Mouse (Mus musculus) heart, adult 8-10 months (tissue): Measurements from ENCODE around the gene Ddx39b. TPM values are rescaled to one million over a fixed set of nuclear protein-coding genes. Genes with fewer than 3 reads are reported as not detected.

Source experiments
- DNase-seq: peaks from one replicate; pipeline ENCODE4 v3.0.0; 2022; ENCODE audit warnings: low spot score
- total RNA-seq, 4 experiments: library from RNA; stranded (reverse); gene quantifications; 2 replicates each; pipeline ENCODE4 v1.2.4; 2022

Gene Ddx39b
- total RNA-seq, result 10 to 100 TPM; 76.7 to 92.1 (median 86.6) TPM

DNA sequence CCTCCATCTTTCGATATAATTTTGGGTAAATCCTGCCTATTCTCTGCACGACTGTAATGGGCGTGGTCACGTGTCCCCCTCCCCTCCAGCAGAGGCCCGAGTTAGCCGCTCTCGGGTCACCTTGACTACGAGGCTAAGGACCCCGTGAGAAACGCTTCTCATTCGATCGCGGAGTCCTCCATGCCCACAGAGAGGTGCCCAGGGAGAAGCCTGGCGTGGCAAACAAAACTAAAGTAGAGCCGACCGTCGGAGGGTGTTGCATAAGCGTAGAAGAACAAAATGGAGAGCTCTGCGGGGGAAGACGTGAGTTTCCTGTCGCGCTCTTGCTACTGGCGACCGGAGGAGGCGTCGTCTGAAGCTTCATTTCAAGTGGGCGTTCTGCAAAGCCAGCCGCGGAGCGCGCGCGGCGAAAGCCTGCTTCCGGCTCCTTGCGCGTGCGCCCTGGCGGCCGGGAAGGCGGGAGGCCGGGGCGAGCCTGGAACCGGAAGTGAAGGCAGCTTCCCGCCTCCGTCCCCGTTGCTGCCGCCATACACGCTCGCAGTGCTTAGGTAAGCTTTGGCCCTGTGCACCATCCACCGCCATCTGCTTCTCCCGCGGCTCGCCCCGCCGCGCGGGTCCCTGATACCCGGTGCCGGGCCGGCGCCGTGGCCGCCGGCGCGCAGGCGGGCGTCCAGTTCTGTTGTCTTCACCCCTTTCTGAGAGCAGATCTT lies at the start of gene Ddx39b:
Gene Ddx39b, plus strand, starts transcription at position 442 of the 710 bp plus-strand sequence.
- peak; percentile 93 for DNase-seq

DNA sequence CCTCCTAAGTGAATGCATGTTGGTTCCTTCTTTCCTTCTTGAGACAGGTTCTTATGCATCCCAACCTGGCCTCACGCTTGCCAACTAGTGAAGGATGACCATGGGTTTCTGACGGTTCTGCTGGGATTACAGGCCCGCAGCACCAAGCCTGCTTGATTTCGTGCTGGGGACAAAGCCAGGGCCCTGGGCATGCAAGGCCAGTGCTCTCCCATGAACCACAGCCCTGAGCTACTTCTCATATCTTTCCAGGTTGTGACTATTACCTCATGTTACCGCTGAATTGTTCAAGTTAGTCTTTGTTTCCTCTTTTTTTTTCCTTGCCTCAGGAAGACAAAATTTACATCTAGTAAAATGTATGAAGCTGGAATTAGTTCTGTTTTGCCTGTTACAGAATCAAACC lies 48.6 kb upstream of the Ddx39b start:
- DNase-seq, result no peak

GRCm38 (mm10) chr17:35193881-35194843 lies 47.4 kb upstream of the Ddx39b start, which contains the start of gene Ltb:
TSS of gene Ltb (plus strand) at chr17:35194439.
- no peak for DNase-seq

- DNase-seq, result no peak
These were observed 46.5 kb upstream of the Ddx39b start for GRCm38 (mm10) chr17:35194844-35195630.

DNA sequence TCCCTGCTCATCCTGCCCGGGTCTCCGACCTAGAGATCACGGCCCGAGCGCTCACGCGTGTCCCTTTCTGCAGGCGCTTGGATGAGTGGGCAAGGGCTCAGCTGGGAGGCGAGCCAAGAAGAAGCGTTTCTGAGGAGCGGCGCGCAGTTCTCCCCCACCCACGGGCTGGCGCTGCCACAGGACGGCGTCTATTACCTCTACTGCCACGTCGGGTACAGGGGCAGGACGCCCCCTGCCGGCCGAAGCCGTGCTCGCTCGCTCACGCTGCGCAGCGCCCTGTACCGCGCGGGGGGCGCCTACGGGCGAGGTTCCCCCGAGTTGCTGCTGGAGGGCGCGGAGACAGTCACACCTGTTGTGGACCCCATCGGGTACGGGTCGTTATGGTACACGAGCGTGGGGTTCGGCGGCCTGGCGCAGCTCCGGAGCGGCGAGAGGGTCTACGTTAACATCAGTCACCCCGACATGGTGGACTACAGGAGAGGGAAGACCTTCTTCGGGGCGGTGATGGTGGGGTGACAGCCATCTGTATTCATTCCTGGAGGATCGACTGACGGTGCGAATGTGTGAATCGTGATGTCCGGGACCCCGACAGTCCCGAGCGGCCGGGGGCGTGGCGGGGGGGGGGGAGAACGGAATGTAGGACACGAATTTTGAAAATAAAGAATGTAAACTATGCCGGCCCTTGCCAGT lies 45.8 kb upstream of the Ddx39b start:
- no peak for DNase-seq

DNA sequence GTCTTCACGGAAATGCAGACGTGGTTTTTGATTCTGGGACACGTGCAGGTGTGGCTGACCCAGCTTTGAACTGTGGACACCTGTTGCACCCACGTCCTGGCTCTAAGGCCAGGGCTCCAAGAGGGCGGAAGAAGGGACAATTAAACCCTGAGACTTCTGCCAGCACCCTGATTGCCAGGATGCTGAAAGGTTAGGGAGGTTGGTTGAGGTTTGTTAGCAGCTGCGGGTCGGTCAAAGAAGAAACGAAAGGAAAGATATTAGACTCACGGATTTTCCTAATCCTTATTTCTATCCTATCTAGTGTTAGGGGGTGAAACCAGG lies 45.3 kb upstream of the Ddx39b start:
- no peak for DNase-seq

- DNase-seq, result no peak
These were observed 44.4 kb upstream of the Ddx39b start for GRCm38 (mm10) chr17:35197126-35197525.

GRCm38 (mm10) chr17:35198029-35198428 lies 43.5 kb upstream of the Ddx39b start:
- no peak for DNase-seq

DNA sequence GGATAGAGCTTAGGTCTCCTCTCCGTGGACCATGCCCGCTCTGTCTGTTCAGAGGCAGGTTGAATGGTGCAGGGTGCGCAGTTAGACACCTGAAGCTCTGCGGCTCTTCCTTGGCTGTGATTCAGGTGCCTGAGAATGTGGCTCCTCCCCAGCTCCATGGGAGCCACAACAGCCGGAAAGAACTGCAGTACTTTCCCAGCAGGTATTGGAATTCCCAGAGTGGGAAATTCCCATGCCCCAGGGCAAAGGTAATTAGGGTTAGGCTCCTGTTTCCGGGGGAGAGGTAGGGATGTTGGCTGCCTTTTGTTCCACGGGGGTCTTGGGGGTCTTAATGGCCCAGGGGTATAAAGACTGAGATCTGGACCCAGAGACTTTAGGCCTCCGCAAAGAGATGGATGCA lies 42.6 kb upstream of the Ddx39b start:
- no peak for DNase-seq

- DNase-seq, result no peak
These were observed 41.1 kb upstream of the Ddx39b start for GRCm38 (mm10) chr17:35200398-35200797.

DNA sequence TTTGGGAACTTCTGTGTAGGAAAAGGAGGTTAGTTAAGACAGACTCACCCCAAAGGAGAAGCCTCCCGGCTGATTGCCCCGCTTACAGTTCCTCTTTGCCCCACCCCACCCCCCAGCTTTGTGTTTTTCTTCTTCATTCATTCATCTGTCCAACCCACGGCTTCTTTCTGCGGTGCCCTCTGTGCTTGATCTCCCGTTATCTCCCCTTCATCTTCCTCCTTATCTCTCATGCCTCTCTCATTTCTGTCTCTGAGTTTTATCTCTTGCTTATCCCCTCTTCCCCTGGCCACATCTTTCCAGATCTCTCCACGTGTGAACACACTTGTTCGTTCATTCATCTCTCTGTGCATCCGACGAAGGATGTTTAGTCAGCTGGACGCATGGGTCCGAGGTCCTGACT lies 40.4 kb upstream of the Ddx39b start:
- no peak for DNase-seq

- peak; percentile 84 for DNase-seq
These were observed 39.8 kb upstream of the Ddx39b start, which contains the start of gene Tnf for GRCm38 (mm10) chr17:35201787-35202186. TSS of gene Tnf (minus strand) at chr17:35202007.

DNA sequence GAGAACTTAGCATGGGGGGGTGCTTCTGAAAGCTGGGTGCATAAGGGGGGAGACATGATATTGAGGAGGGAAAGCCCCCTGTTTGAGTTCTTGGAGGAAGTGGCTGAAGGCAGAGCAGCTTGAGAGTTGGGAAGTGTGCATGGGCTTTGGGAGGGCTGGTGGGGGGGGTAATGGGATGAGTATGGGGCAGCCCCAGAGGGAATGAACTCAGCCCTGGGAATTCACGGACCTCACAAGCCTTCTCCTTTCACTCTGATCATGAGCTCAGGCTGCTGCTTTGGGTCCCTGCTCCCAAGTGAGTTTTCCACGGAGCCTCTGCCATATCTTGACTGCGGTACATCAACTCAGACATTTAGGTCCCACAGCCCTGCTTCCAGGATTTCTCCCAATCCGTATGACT lies 39.1 kb upstream of the Ddx39b start:
- DNase-seq, result no peak

DNA sequence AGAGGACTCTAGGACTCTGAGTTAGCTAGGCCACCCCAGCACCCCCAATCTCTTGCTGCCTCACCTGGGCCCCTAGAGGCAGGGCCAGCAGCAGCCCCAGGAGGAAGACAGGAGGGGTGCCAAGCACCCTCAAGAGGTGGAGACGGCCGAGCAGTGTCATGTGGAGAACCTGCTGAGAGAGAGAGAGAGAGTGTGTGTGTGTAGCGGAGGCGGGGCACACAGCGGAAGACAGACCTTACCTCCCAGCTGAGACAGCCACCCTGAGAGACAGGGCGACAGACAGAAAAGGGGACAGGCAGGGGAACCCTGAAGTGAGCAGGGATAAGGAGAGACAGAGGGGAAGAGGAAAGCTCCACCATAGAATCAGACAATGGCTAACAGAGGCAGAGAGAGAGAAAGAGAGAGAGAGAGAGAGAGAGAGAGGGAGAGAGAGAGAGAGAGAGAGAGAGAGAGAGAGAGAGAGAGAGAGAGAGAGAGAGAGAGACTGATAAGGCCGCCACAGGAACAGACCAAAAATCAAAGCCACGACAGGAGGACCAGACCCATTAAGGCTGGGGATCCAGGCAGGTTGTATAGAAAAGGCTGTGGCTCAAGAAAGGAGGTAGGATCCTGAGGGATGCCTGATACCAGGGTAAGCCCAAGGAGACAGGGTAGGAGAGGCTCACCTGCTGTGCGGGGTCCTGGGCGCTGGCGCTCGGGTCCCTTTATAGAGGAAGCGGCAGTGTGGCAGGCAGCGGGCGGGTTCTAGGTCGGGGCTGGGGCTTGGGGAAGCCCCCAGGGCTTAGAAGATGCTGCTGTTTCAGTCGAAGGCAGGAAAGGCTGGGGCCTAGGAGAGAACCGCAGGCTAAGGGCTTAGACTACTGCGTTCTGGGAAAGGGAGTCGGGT lies 36.8 kb upstream of the Ddx39b start, which contains the start of gene Lta:
Gene Lta, minus strand, starts transcription at position 858 of the 886 bp plus-strand sequence.
- no peak for DNase-seq

DNA sequence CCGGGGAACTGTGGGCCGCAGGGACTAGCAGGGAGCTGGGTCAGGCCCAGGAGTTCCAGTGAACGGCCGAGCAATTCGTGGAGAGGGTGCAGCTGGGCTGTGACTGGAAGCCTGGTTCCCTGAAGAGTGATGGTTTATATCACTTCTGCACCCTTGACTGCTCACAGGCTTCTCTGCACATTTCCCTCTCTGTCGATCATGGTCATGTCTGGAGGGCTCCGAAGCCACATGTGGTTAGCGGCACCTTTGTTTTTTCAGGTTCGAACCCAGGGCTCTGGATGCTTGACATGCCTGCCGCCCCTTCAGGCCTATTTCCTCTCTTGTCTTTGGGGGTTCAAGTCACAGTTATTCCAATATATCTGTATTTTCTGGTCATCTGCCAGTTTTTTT lies 36.2 kb upstream of the Ddx39b start:
- no peak for DNase-seq

DNA sequence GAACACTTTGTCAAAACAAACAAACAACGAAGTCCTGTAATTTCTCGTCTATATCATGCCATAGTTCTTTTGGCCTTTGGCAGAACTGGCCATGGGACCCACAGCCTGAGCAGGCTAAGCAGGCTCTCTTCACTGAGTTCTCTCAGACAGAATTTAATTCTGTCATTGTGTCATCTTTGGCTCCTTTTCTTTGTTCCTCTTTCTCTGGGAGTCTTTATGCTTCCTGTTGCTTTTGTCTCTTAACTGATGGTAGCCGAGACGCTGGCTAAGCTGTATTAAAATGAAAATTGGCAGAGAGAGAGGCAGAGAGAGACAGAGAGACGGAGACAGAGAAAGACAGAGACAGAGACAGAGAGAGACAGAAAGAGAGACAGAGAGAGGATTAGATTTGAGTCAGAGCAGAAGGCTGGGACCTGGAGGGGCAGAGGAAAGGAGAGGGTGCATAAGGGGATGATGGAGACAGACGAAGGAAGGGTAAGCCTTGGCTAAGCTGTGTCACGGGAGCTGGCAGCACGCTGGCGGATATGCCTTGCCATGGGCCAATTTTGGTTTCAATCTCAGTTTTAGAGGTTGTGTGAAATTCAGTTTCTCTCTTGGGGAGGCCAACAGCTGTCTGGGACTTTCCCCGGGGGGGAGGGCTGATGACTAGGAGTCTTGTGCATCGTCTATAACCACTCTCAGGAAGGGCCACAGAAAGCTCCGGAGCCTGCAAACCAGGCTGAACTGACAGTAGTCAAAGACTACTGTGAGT lies 31.6 kb upstream of the Ddx39b start:
- DNase-seq, result no peak

DNA sequence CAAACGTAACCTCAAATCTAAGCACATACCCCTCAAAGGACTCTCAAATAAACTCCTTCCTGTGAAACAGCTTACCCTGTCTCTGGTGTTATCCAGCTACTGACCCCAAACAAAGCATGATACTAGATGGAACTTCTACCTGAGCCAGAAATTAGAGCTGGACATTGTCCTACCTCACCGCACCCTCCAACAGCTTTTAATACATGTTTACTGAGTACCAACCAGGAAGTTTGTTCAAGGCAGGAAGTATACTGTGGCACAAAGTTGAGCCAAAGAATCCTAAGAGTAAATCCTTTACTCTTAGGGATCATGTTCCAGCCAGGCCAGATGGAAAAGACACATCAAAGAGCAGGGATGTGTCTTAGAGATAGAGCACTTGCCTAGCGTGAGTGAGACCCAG lies 31.0 kb upstream of the Ddx39b start:
- DNase-seq, result no peak

GRCm38 (mm10) chr17:35213071-35213470 lies 28.5 kb upstream of the Ddx39b start:
- no peak for DNase-seq

- peak; percentile 83 for DNase-seq
These were observed 22.9 kb upstream of the Ddx39b start for GRCm38 (mm10) chr17:35218516-35219193.
